Mouse (Mus musculus) forebrain, embryonic 14.5 days (tissue): Measurements from ENCODE around the gene Mical3. TPM values are rescaled to one million over a fixed set of nuclear protein-coding genes. Genes with fewer than 3 reads are reported as not detected.

Experiments
- ATAC-seq: fragments of 200-750 bp; cut with Nextera tagmentation; 2 replicates; pipeline ENCODE4 v1.8.0; 2017; ENCODE audit warnings: mild to moderate bottlenecking, moderate library complexity
- DNase-seq: peaks from one replicate; pipeline ENCODE4 v3.0.0-alpha.2; 2015; ENCODE audit warnings: low spot score
- H3K27ac ChIP-seq: fragments of 300-500 bp; sonication (generic); 2 replicates; pipeline ENCODE4 v1.5.1; 2014; ENCODE audit warnings: low read depth, mild to moderate bottlenecking, control low read depth, low read length, moderate library complexity
- H3K27me3 ChIP-seq: fragments of 300-500 bp; sonication (generic); replicated peaks from 2 replicates; pipeline ENCODE4 v1.6.1; 2014; ENCODE audit warnings: low read length, control low read depth, mixed read lengths; ENCODE audit not compliant: control insufficient read depth, insufficient read depth
- H3K36me3 ChIP-seq: fragments of 300-500 bp; sonication (generic); 2 replicates; pipeline ENCODE4 v1.6.1; 2014; ENCODE audit warnings: low read length, control low read depth; ENCODE audit not compliant: control insufficient read depth, insufficient read depth
- H3K4me1 ChIP-seq: fragments of 300-500 bp; sonication (generic); 2 replicates; pipeline ENCODE4 v1.6.1; 2014; ENCODE audit warnings: antibody characterized with exemption, low read length, control low read depth; ENCODE audit not compliant: control insufficient read depth, insufficient read depth
- H3K4me2 ChIP-seq: fragments of 300-500 bp; sonication (generic); 2 replicates; pipeline ENCODE4 v1.6.1; 2014; ENCODE audit warnings: mild to moderate bottlenecking, control low read depth, low read length
- H3K4me3 ChIP-seq: fragments of 300-500 bp; sonication (generic); 2 replicates; pipeline ENCODE4 v1.5.1; 2014; ENCODE audit warnings: low read depth, low read length, control low read depth
- H3K9ac ChIP-seq: fragments of 300-500 bp; sonication (generic); 2 replicates; pipeline ENCODE4 v1.6.1; 2014; ENCODE audit warnings: mild to moderate bottlenecking, low read length, control low read depth, moderate library complexity
- H3K9me3 ChIP-seq: fragments of 300-500 bp; sonication (generic); replicated peaks from 2 replicates; pipeline ENCODE4 v1.6.1; 2016; ENCODE audit warnings: low read length, control low read depth, mixed read lengths; ENCODE audit not compliant: control insufficient read depth
- WGBS: fragments of 180-500 bp; shearing (Covaris S2); extraction: QIAGEN DNeasy Blood & Tissue Kit; methylation state at CpG from one replicate; pipeline ENCODE4 v1.1.7; 2014; 5-methylcytosine and 5-hydroxymethylcytosine counted together
- polyA plus RNA-seq: library from polyadenylated mRNA; unstranded; fragments of >200 nt; fragmentation: Nextera tagmentation; extraction: Ambion mirVana; gene quantifications from 2 replicates; pipeline ENCODE4 v1.2.1, GENCODE M21; 2014

Gene Mical3
- polyA plus RNA-seq, 1 experiment from 2014 or later: 19.4 TPM

GRCm38 (mm10) chr6:120894524-120894923, 236.3 kb downstream of the Mical3 start:
- H3K4me2 ChIP-seq: no peak overlapping the region
- H3K4me1 ChIP-seq: no peaks in the 10 kb centered on the region
- WGBS: 91% methylated on average over 9 of the region's 9 CpGs
- no peak overlapping the region for H3K27ac ChIP-seq
- no peak overlapping the region for H3K4me3 ChIP-seq
- H3K9ac ChIP-seq: no peak overlapping the region
- ATAC-seq: no peak
- no peak for DNase-seq
- H3K9me3 ChIP-seq: no peaks in the 10 kb centered on the region
- H3K27me3 ChIP-seq: no peaks in the 10 kb centered on the region
- H3K36me3 ChIP-seq: peaks cover 49% of the 10 kb centered on the region

- Histone ChIP-seq H3K27ac (no peak overlapping the region), H3K36me3 (peaks cover 52% of the 10 kb centered on the region), H3K9ac (no peak overlapping the region), H3K4me3 (no peak overlapping the region), H3K9me3 (no peaks in the 10 kb centered on the region), H3K4me2 (no peak overlapping the region), H3K4me1 (no peaks in the 10 kb centered on the region), H3K27me3 (no peaks in the 10 kb centered on the region)
- ATAC-seq: no peak
- no peak for DNase-seq
- WGBS: 95% methylated on average over 9 of the region's 9 CpGs
Measured at GRCm38 (mm10) chr6:120894089-120894488, 236.7 kb downstream of the Mical3 start.

- H3K4me2 ChIP-seq: no peak overlapping the region
- H3K9ac ChIP-seq: no peak overlapping the region
- no peak overlapping the region for H3K27ac ChIP-seq
- H3K27me3 ChIP-seq: no peaks in the 10 kb centered on the region
- 91% methylated on average over 17 of the region's 17 CpGs for WGBS
- no peaks in the 10 kb centered on the region for H3K9me3 ChIP-seq
- peaks cover 52% of the 10 kb centered on the region for H3K36me3 ChIP-seq
- H3K4me3 ChIP-seq: no peak overlapping the region
- DNase-seq (no peak), ATAC-seq (no peak)
- H3K4me1 ChIP-seq: no peaks in the 10 kb centered on the region
Measured at GRCm38 (mm10) chr6:120886696-120887095, 244.1 kb downstream of the Mical3 start.

- H3K9me3 ChIP-seq: no peaks in the 10 kb centered on the region
- H3K4me2 ChIP-seq: no peak overlapping the region
- H3K27ac ChIP-seq: no peak overlapping the region
- H3K4me1 ChIP-seq: no peaks in the 10 kb centered on the region
- no peaks in the 10 kb centered on the region for H3K27me3 ChIP-seq
- 81% methylated on average over 6 of the region's 6 CpGs for WGBS
- H3K9ac ChIP-seq: no peak overlapping the region
- DNase-seq: peak; percentile 7
- peaks cover 36% of the 10 kb centered on the region for H3K36me3 ChIP-seq
- no peak for ATAC-seq
- H3K4me3 ChIP-seq: no peak overlapping the region
Measured at GRCm38 (mm10) chr6:120884436-120884835, 246.4 kb downstream of the Mical3 start.

Other genes with a start within 250 kb of the Mical3 start
- gene Bid, start 214.1 kb downstream of the Mical3 start, polyA plus RNA-seq: 28.9 and 29.5 TPM in 2 replicates
- 12.7 and 16.4 TPM in 2 replicates for gene Pex26, start 52.7 kb upstream of the Mical3 start, polyA plus RNA-seq
- 0.22 and 0.33 TPM in 2 replicates for gene Tuba8, start 79.7 kb upstream of the Mical3 start, polyA plus RNA-seq
- 0.76 and 1.1 TPM in 2 replicates for gene Usp18, start 114.9 kb upstream of the Mical3 start, polyA plus RNA-seq
- gene Slc6a13, start 169.2 kb upstream of the Mical3 start, polyA plus RNA-seq: 20.3 and 30.9 TPM in 2 replicates
- gene Slc6a12, start 212.1 kb upstream of the Mical3 start, polyA plus RNA-seq: 0.66 and 0.75 TPM in 2 replicates